Mouse (Mus musculus) CH12F3 (cell line): ENCODE data around the gene Cdh6.

Source experiments
- in situ Hi-C: fragments of 300-500 bp; cut with MboI; formaldehyde crosslinking; loops from 2 replicates; pipeline ENCODE4 v1.14.3; 2020; ENCODE audit warnings: low sequenced_read_pairs

Gene Cdh6

GRCm38 (mm10) chr15:13173071-13173778, at the start of gene Cdh6:
TSS of gene Cdh6 (minus strand) at chr15:13173675.
- in situ Hi-C loops = no loop called here

- in situ Hi-C loops = no loop called here
Measured at GRCm38 (mm10) chr15:13219727-13220454, 46.4 kb upstream of the Cdh6 start.

GRCm38 (mm10) chr15:13217800-13218199, 44.3 kb upstream of the Cdh6 start:
- in situ Hi-C loops = no loop called here

- in situ Hi-C loops = no loop called here
Measured at GRCm38 (mm10) chr15:13217161-13217560, 43.7 kb upstream of the Cdh6 start.

- in situ Hi-C loops = no loop called here
Measured at GRCm38 (mm10) chr15:13212956-13213355, 39.5 kb upstream of the Cdh6 start.

DNA sequence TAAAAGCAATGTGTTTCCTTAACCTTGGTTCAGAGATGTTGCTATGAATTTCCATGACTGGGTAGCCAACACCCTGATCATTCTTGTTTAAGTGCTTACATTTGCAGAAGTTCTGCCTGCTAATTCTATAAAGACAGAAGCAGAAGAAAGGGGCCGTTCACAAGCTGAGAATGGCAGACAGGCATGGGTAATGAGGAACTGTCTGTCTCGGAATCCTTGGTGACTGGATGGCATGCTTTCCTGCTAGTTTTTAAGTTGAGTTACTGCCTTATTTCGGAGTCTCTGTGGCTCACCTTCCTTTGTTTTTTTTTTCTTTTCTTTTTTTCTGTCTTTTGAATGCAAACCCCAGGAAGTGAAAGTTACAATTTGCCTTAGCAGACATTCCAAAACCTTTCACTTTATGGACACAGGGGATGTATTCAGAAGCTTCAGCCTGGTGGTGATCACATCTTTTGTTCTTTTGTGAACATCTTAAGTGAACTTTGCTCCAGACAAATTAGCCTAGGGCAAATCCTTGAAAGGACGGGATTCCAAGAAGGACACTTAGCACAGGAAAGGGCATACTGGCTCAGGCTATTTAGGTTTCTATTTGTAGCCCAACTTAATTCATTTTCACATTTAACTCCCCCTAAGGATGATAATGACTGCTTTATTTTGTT, 38.7 kb upstream of the Cdh6 start:
- in situ Hi-C loops = no loop called here

GRCm38 (mm10) chr15:13210186-13210585, 36.7 kb upstream of the Cdh6 start:
- in situ Hi-C loops = no loop called here

- in situ Hi-C loops = no loop called here
Measured at GRCm38 (mm10) chr15:13208716-13209115, 35.2 kb upstream of the Cdh6 start.

DNA sequence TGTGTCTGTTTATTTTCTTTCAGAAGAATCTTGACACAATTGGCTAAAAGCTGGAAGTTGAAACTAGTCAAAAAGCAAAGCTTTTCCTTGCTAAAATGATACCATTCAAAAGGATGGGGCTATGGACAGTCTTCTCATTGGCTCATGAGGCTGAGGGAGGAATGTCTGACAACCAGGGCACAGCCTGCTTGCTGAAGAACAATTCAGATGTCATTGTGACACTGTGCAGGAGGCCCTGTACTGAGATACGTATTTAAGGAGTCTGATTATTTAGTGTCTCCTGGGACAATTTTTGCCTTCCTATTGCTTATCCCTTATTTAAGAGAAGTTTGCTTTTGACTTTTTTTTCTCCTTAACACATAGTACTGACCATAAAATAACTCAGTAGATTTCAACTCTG, 22.8 kb upstream of the Cdh6 start:
- in situ Hi-C loops = no loop called here

- in situ Hi-C loops = no loop called here
Measured at GRCm38 (mm10) chr15:13194048-13194447, 20.6 kb upstream of the Cdh6 start.

- in situ Hi-C loops = no loop called here
Measured at GRCm38 (mm10) chr15:13193076-13193475, 19.6 kb upstream of the Cdh6 start.

GRCm38 (mm10) chr15:13183661-13184060, 10.2 kb upstream of the Cdh6 start:
- in situ Hi-C loops = no loop called here

GRCm38 (mm10) chr15:13181430-13181829, 8.0 kb upstream of the Cdh6 start:
- in situ Hi-C loops = no loop called here

GRCm38 (mm10) chr15:13181014-13181413, 7.5 kb upstream of the Cdh6 start:
- in situ Hi-C loops = no loop called here

- in situ Hi-C loops = no loop called here
Measured at GRCm38 (mm10) chr15:13175978-13176377, 2.5 kb upstream of the Cdh6 start.

- in situ Hi-C loops = no loop called here
Measured at GRCm38 (mm10) chr15:13174618-13174980, 1.1 kb upstream of the Cdh6 start.

- in situ Hi-C loops = no loop called here
Measured at GRCm38 (mm10) chr15:13173840-13174617, 554 bp upstream of the Cdh6 start.

DNA sequence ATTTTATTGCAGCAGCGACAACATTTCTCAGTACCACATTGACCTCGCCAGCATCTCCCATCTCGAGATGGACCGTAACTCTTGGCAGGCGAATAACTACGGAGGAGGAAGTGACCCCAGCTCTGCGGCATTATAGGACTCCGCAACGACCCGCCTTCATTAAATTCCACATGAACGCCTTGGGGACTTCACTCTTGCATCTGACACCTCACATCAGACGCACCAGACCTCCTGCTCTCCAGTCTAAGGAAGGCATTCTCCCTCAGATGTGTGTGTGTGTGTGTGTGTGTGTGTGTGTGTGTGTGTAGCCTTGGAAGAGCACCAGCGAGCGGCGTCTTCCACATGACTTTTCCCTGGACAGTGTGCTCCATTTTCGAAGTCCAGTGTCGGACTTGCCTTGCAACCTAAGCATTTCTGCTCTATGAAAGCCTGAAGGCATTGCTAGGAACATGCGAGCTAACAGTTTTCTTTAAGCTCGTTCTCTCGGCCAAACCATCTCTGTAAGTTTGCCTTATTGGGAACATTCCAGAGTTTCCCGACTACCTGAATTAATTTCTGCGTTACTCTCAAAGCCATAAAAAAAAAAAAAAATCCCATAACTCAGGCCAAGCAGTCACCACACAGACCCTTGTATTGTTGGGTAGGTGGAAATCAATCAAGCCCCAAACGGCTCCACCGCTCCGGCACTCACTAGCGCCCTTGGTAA, 957 bp downstream of the Cdh6 start:
- in situ Hi-C loops = no loop called here

GRCm38 (mm10) chr15:13171486-13172364, 1.8 kb downstream of the Cdh6 start:
- in situ Hi-C loops = no loop called here
